Mouse (Mus musculus): ENCODE data around the gene Gm9045.
"Not testable (repeated sequence)": the region's sequence is repeated elsewhere in the genome, so short reads cannot be mapped to it uniquely, and the experiment has no call there.

DNA sequence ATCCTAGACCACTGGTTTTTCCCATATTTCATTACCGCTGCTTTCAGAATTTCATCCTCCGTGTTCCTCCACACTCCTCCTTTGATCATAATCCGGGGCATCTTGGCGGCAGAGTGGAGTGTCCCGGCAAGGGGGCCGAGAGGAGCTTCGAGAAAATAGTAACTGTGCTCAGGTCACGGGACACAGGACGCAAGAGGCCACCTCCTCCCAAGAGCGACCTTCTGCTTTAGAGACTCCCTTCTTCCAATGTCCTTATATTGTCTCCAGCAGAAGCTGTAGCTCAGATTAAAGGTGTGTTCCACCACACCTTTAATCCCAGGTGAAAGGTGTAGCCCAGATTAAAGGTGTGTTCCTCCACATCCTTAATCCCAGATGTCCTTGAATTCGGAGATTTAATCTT is 10.8 kb downstream of the Gm9045 start, which contains the start of gene Gm9040:
- not testable (repeated sequence) for TF ChIP-seq POLR2A (IDR thresholded peaks at IDR 0.05; ENCODE audit: borderline replicate concordance, low read depth, low read length); CTCF (IDR thresholded peaks at IDR 0.05; ENCODE audit: low read depth, low read length)

Data from bone marrow macrophage, adult 2 months (primary cell).